Mouse (Mus musculus) right cerebral cortex, postnatal 4 days (tissue): ENCODE results near the gene Rsbn1l.
A peak's percentile ranks its signal among the peaks of the same experiment; 100 is the strongest.

ENCODE experiments used
- DNase-seq: peaks from one replicate; pipeline ENCODE4 v3.0.0-alpha.2; 2022

The Rsbn1l gene

DNA sequence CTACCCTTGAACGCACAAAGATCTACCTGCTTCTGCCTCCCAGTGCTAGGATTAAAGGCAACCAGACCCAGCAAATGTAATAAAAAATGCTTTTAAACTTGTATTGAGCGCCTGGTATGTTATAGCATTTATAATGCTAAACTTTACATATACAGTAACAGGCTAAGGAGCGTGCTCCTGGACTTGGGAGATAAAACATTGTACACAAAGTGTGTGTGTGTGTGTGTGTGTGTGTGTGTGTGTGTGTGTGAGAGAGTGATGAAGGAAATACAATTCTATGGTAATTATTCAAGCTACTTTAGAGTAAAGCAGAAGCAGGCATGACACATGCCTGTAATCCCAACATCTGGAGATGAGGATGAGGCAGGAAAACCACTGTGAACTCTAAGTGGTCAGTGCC lies at the start of gene Rsbn1l:
Gene Rsbn1l, minus strand, starts transcription at position 101 of the 400 bp plus-strand sequence.
- DNase-seq: no peak

DNA sequence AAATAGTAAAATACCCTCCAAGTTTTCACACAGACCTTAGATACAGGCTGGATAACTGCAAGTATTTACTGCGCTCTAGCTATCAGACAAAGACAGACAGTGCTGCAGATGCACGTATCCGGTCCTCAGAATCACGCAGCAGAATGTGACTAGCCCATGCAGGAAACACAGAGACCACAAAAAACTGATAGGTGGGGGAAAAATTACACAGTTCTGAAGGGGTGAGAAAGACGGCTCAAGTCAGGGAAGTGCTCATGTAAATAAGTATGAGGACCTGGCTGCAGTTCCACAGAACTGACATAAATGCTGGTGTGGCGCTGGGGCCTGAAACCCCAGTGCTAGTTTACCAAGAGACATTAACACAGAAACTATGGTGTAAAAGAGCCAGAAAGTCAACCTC lies 46.5 kb upstream of the Rsbn1l start:
- DNase-seq: no peak

GRCm38 (mm10) chr5:21001622-21002315 lies 45.6 kb upstream of the Rsbn1l start:
- DNase-seq: no peak

- no peak for DNase-seq
Measured at GRCm38 (mm10) chr5:20998427-20998826, 42.2 kb upstream of the Rsbn1l start.

GRCm38 (mm10) chr5:20997555-20997954 lies 41.4 kb upstream of the Rsbn1l start:
- no peak for DNase-seq

DNA sequence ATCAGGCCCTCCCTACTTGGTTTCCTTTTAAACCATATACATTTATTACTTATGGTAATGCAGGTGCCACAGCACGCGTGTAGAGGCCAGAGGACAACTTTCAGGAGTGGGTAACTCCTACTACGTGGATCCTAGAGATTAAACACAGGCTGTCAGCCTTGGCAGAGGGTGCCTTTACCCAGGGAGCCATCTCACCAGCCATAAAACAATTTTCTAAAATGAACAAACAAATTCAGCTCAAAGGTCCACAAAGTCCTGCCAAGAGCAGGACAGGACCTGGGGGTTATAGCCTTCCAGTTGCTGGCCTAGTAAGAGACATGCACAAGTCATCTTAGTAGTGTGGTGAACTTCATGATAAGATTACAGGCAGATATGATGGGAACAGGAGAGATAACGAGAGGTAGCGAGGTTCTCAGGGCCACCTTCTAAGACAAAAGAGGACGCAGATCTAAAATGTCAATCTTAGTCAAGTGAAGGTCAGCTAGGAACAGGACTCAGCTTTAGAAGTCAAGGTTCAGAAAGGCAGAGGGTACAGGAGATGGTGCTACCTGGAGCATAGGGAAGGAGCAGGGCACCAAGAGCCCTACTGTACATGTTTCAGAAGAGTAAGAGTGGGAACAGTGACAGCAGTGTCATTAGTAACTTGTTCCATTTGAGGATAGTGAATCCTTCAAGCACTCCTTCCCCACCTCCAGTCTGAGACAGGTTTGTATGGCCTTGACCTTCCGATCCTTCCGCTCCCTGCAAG lies 34.0 kb upstream of the Rsbn1l start:
- DNase-seq: no peak

GRCm38 (mm10) chr5:20986271-20986670 lies 30.1 kb upstream of the Rsbn1l start:
- no peak for DNase-seq

- DNase-seq: no peak
Measured at GRCm38 (mm10) chr5:20983505-20983904, 27.3 kb upstream of the Rsbn1l start.

- no peak for DNase-seq
Measured at GRCm38 (mm10) chr5:20974690-20975089, 18.5 kb upstream of the Rsbn1l start.

- no peak for DNase-seq
Measured at GRCm38 (mm10) chr5:20973999-20974398, 17.8 kb upstream of the Rsbn1l start.

GRCm38 (mm10) chr5:20973069-20973468 lies 16.9 kb upstream of the Rsbn1l start:
- no peak for DNase-seq

DNA sequence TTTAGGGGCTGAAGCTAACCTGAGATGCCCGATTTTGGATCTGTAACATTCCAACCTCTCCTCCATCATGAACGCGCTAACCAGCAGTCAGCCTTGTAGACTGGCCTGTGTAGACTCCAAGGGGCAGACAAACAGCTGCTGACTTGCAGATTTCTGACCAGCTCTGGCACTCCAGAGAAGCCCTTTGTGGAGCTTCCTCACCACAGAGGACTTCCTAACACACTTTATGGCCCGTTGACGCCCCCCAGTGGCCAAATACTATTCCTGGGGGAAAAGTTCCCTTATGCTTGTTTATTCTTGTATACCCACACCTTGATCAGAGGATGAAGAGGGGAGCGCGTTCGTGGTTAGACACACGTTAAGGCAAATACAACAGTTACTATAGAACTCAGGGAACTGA lies 12.8 kb upstream of the Rsbn1l start:
- peak; percentile 32 for DNase-seq

DNA sequence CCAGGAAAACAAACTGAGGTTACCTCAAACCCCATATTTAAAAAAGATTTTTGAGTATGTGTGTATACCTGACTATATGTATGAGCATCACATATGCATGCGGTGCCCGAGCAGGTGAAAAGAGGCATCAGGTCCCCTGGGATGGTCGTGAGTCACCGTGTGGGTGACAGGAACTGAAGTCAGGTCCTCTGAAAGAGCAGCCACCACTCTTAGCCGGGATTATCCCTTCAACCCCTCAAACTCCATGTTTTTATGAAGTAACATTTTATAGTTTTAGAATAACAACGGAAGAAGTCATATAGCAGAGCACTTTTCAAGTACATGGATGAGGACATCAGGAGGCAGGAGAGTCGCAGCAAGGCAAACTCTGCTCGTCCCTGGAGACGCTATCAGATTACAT lies 12.3 kb upstream of the Rsbn1l start:
- DNase-seq: no peak

- no peak for DNase-seq
Measured at GRCm38 (mm10) chr5:20967942-20968341, 11.7 kb upstream of the Rsbn1l start.

GRCm38 (mm10) chr5:20964446-20964845 lies 8.2 kb upstream of the Rsbn1l start:
- no peak for DNase-seq

DNA sequence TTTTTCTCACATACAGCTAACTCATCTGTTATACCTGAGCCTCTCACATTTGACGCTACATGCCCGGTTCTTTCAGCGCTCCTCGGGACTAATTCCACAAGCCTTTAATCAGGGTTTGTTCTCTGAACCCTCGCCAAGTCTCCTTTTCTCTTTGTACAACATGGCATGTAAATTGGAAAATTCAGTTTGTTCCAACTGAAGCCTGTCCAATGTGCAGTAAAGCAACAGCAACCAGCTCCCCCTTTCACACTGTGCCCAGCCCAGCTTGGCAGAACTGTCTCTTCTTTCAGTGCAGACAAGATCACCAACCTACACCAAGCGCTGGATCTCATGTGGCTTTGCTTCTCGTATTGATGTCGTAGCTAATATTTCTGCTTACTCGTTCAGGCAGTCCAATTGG lies 7.1 kb upstream of the Rsbn1l start:
- no peak for DNase-seq

- DNase-seq: no peak
Measured at GRCm38 (mm10) chr5:20960927-20961326, 4.7 kb upstream of the Rsbn1l start.

DNA sequence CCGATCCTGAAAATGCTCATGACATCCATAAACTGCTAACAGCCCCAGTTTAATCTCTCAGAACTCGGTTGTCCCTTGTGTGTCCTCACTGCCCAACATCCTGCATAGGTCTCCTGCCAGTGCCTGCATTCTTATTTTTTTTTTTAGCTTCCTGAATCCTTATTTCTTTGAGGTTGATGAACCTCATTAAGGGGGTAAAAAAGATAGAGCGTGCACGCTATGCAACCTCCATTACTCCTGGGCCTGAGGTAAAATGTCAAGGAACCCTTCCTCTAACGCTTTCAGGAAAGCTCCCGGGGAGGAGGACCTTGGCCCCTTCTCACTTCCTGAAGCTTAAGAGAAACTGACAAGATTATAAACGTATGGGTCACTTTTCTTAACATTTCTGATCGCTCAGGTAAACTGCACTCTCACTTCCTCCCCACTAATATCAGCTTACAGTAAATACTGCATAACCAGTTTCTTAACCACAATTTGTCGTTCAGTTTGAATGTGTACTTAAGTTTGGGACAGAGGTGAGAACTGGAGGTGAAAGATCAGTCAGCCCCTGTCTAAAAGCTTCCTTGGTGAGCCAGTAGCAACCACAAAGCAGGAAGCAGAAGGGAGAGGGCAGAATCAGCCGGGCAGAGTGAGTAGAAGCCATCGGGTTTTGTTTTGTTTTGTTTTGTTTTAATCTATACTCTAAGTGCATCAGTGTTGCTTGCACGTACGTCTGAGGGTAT lies 923 bp downstream of the Rsbn1l start:
- no peak for DNase-seq

- DNase-seq: no peak
Measured at GRCm38 (mm10) chr5:20952337-20952925, 3.8 kb downstream of the Rsbn1l start.

- DNase-seq: peak; percentile 89
Measured at GRCm38 (mm10) chr5:20951666-20952281, 4.4 kb downstream of the Rsbn1l start.

- DNase-seq: peak; percentile 62
Measured at GRCm38 (mm10) chr5:20950855-20951650, 5.1 kb downstream of the Rsbn1l start.

- no peak for DNase-seq
Measured at GRCm38 (mm10) chr5:20950516-20950854, 5.7 kb downstream of the Rsbn1l start.
